Mouse (Mus musculus) erythroblast, embryonic 14.5 days (primary cell): ENCODE results near the gene Prcp.
A peak's percentile ranks its signal among the peaks of the same experiment; 100 is the strongest.

Experiments used
- GATA1 ChIP-seq: IDR thresholded peaks from 2 replicates; pipeline ENCODE4 v1.6.1; 2012; ENCODE audit warnings: low read length, inconsistent platforms, mixed read lengths
- TAL1 ChIP-seq: IDR thresholded peaks from 3 replicates; pipeline ENCODE4 v1.6.1; 2012; ENCODE audit warnings: low read length, inconsistent platforms, mixed read lengths

- no peak for TF ChIP-seq TAL1
- TF ChIP-seq GATA1 = peak; percentile 90
Measured at GRCm38 (mm10) chr7:92874761-92875408, 615 bp downstream of the Prcp start.
